Mouse (Mus musculus) C2C12 (cell line): ENCODE measurements around the gene Tnfrsf13c. TPM values are rescaled to one million over a fixed set of nuclear protein-coding genes. Genes with fewer than 3 reads are reported as not detected.
"Not testable (repeated sequence)": the region's sequence is repeated elsewhere in the genome, so short reads cannot be mapped to it uniquely, and the experiment has no call there.

ENCODE experiments used
- H3K27me3 ChIP-seq: one replicate; pipeline ENCODE4 v1.6.1; 2011; ENCODE audit not compliant: control insufficient read depth, insufficient read depth, insufficient read length
- H3K36me3 ChIP-seq: one replicate; pipeline ENCODE4 v1.6.1; 2011; ENCODE audit not compliant: control insufficient read depth, insufficient read depth
- H3K4me3 ChIP-seq: one replicate; pipeline ENCODE4 v1.5.1; 2011; ENCODE audit warnings: mild to moderate bottlenecking, control low read depth; ENCODE audit not compliant: poor library complexity, insufficient read depth, severe bottlenecking
- H3K79me2 ChIP-seq: one replicate; pipeline ENCODE4 v1.6.1; 2011; ENCODE audit not compliant: control insufficient read depth, insufficient read depth
- H3K79me3 ChIP-seq: one replicate; pipeline ENCODE4 v1.6.1; 2011; ENCODE audit warnings: low read depth, control low read depth
- H3ac ChIP-seq: one replicate; pipeline ENCODE3; 2011; ENCODE audit warnings: low read depth; ENCODE audit not compliant: control insufficient read depth, insufficient read length
- CEBPB ChIP-seq: IDR thresholded peaks from one replicate; pipeline ENCODE4 v1.6.1; 2011; ENCODE audit warnings: low read depth, mild to moderate bottlenecking, control low read depth, moderate library complexity
- CTCF ChIP-seq: IDR thresholded peaks from one replicate; pipeline ENCODE4 v1.5.1; 2011; ENCODE audit not compliant: control insufficient read depth, insufficient read depth, insufficient read length
- FOSL1 ChIP-seq: IDR thresholded peaks from one replicate; pipeline ENCODE4 v1.8.0; 2011; ENCODE audit warnings: mild to moderate bottlenecking, low read length; ENCODE audit not compliant: poor library complexity, insufficient read depth, severe bottlenecking
- MAX ChIP-seq: IDR thresholded peaks from one replicate; pipeline ENCODE4 v1.6.1; 2011; ENCODE audit warnings: mild to moderate bottlenecking, control low read depth
- MYOD1 ChIP-seq: IDR thresholded peaks from one replicate; pipeline ENCODE4 v1.6.1; 2011; ENCODE audit warnings: low read depth; ENCODE audit not compliant: control insufficient read depth, insufficient read length
- MYOG ChIP-seq: IDR thresholded peaks from one replicate; pipeline ENCODE4 v1.6.1; 2011; ENCODE audit not compliant: control insufficient read depth, insufficient read length; ENCODE audit errors: extremely low read depth
- USF1 ChIP-seq: IDR thresholded peaks from one replicate; pipeline ENCODE4 v1.6.1; 2011; ENCODE audit warnings: low read depth, mild to moderate bottlenecking, control low read depth, moderate library complexity
- polyA plus RNA-seq: library from polyadenylated mRNA; unstranded; fragments of >200 nt; fragmentation: generic; extraction: Trizol; gene quantifications from one replicate; pipeline ENCODE4 v1.2.1, GENCODE M21; 2012; ENCODE audit warnings: missing spikeins

Gene Tnfrsf13c
- polyA plus RNA-seq, 1 experiment: 0.16 TPM

DNA sequence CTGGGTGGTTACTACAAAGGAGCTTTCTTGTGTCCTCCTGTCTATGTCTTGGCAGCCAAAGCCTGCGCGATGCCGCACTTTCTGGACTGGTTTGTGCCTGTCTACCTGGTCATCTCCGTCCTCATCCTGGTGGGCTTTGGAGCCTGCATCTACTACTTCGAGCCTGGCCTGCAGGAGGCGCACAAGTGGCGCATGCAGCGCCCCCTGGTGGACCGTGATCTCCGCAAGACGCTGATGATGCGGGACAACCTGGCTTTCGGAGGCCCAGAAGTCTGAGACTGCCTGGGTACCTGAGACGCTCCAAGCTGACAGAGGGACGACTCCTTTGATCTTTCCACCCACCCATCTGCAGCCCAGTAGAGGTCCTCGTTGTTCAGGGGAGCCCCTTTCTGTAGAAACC lies 35.3 kb upstream of the Tnfrsf13c start:
- no peak for TF ChIP-seq MYOD1
- no peak for TF ChIP-seq USF1
- no peak for TF ChIP-seq FOSL1
- no peak for TF ChIP-seq MYOG
- no peak for TF ChIP-seq MAX
- peak; percentile 98 for TF ChIP-seq CTCF
- no peaks in the 10 kb centered on the region for H3K79me2 ChIP-seq
- H3K36me3 ChIP-seq: no peaks in the 10 kb centered on the region
- no peak overlapping the region for H3ac ChIP-seq
- H3K27me3 ChIP-seq: peaks cover 55% of the 10 kb centered on the region
- H3K79me3 ChIP-seq: no peaks in the 10 kb centered on the region
- no peak overlapping the region for H3K4me3 ChIP-seq

DNA sequence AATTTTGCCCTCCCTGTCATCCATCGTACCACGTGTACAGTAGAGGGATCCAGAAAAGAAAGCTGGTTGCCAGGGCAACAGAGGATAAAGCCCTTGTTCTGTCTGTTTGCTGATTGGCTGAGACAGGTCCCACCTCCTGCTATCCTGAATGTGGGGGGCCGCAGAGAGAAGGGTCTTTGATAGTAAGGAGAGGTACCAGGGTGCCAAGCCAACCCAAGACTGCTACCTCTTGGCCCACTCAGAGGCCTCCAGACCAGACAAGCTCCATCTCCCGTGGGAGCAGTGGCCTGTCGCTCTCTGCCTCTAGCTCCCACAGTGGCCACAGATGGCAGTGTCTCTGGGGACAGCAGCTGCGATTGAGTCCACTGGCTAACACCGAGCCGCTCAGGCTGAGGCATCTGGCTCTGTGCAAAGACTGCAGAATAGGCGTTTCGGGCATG lies 31.8 kb upstream of the Tnfrsf13c start:
- Histone ChIP-seq H3ac (no peak overlapping the region), H3K36me3 (no peaks in the 10 kb centered on the region), H3K79me3 (no peaks in the 10 kb centered on the region), H3K27me3 (peaks cover 36% of the 10 kb centered on the region), H3K79me2 (no peaks in the 10 kb centered on the region), H3K4me3 (no peak overlapping the region)
- TF ChIP-seq CEBPB: no peak
- TF ChIP-seq MAX: no peak
- TF ChIP-seq MYOG: no peak
- no peak for TF ChIP-seq CTCF
- no peak for TF ChIP-seq USF1

DNA sequence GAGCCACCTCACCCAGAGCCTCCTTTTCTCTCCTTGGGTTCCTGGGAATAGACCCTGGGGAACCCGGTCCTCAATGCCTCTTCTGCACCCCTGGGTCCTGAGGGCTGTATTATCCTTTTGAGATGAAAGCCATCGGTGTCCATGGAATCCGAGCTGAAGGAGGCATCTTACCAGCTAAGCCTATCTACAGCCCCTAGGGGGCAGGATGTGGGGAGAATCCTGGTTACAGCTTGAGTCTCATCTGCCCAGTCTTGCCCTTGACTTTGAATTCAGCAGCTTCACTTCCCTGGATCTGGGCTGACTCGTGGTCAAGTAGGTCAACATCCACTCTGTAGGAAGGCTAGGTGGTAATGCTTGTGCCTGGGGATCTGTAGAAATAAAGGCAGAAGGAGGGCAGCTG lies 31.1 kb upstream of the Tnfrsf13c start:
- peaks cover 31% of the 10 kb centered on the region for H3K27me3 ChIP-seq

DNA sequence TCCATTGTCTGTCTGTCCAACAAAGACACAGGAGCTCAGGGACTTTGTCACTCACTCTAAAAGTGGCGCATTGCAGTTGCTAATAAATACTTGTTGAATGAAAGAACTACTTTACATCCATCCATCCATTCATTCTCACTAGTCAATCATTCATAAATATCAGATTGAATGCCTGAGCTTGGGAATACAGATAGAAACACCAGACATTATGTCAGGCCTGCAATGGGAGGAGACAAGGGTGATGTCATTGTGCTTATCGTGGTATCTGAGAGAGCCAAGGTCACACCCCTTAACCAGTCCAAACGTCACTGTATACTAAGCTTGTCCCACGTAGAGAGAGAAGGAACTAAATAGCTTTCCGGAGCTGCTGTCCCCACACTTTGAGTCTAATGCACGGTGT lies 27.9 kb upstream of the Tnfrsf13c start, which contains the start of gene 1500009C09Rik:
Gene 1500009C09Rik (plus strand): TSS at position 301 of the 400 bp plus-strand sequence.
- peaks cover 12% of the 10 kb centered on the region for H3K27me3 ChIP-seq
- TF ChIP-seq MYOG (no peak), MAX (no peak), CEBPB (no peak), CTCF (no peak), USF1 (no peak), MYOD1 (no peak), FOSL1 (no peak)

More for the DNA sequence above, 31.1 kb upstream of the Tnfrsf13c start:
- no peaks in the 10 kb centered on the region for H3K36me3 ChIP-seq
- H3K79me2 ChIP-seq: no peaks in the 10 kb centered on the region
- no peak overlapping the region for H3ac ChIP-seq
- no peak for TF ChIP-seq CEBPB
- TF ChIP-seq CTCF: no peak
- H3K79me3 ChIP-seq: no peaks in the 10 kb centered on the region
- H3K4me3 ChIP-seq: no peak overlapping the region

DNA sequence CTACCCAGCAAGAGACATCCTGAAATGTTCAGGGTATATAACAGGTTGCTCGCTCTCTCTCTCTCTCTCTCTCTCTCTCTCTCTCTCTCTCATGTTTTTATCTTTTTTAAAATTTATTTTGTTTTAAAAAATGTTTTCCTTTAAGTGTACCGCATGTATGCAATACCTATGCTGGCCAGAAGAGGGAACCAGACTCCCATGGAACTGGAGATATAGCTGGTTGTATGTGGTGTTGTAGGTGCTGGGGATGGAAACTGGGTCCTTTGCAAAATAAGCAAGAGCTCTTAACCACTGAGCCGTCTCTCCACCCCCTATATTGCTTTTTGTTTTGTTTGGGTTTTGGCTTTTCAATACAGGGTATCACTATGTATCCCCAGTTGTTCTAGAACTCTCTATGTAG lies 27.4 kb upstream of the Tnfrsf13c start:
- H3K79me3 ChIP-seq: no peaks in the 10 kb centered on the region
- TF ChIP-seq CEBPB: no peak
- no peak for TF ChIP-seq USF1
- TF ChIP-seq CTCF: no peak
- TF ChIP-seq MYOD1: no peak
- TF ChIP-seq FOSL1: no peak
- no peak for TF ChIP-seq MYOG
- no peak for TF ChIP-seq MAX
- no peaks in the 10 kb centered on the region for H3K79me2 ChIP-seq
- H3K4me3 ChIP-seq: no peak overlapping the region
- H3K27me3 ChIP-seq: peaks cover 12% of the 10 kb centered on the region
- H3K36me3 ChIP-seq: no peaks in the 10 kb centered on the region
- no peak overlapping the region for H3ac ChIP-seq

More for the DNA sequence above, 27.9 kb upstream of the Tnfrsf13c start, which contains the start of gene 1500009C09Rik:
- Histone ChIP-seq H3ac (no peak within 1 kb of the TSS), H3K79me2 (no peaks in the 10 kb centered on the region), H3K36me3 (no peaks in the 10 kb centered on the region), H3K79me3 (no peaks in the 10 kb centered on the region), H3K4me3 (no peak within 1 kb of the TSS)

DNA sequence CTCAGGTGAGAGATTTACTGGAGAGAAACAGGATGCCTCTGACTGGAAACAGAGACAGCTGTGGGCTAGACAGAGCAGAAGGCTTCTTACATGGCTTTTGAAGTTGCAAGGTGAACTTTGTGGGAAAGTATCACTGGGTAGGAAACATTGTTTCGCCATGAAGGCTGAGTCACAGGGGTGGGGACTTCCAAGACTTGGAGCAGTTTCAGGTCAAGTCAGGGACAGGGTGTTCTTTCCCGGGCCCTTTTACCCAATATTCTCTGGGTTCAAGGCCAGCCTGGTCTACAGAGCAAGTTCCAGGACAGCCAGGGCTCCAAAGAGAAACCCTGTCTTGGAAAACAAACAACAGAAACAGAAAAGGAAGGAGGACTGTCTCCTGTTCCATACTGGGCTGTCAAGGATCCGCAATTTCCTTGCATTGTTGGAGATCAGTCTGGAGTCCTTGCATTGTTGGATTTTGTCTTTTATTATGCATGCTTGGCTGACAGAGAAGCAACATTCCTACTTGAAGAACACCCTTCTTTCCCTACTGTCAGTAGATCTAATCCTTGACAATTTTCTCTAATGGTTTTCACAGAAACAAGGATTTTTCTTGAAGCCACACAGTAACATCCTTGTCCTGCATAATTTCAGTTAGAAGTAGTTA lies 23.1 kb upstream of the Tnfrsf13c start:
- no peak overlapping the region for H3K4me3 ChIP-seq
- H3ac ChIP-seq: no peak overlapping the region
- H3K79me2 ChIP-seq: no peaks in the 10 kb centered on the region
- H3K27me3 ChIP-seq: no peaks in the 10 kb centered on the region
- no peaks in the 10 kb centered on the region for H3K79me3 ChIP-seq
- TF ChIP-seq MAX (no peak), MYOD1 (no peak), CEBPB (peak; percentile 17), USF1 (no peak), CTCF (no peak), MYOG (no peak), FOSL1 (no peak)
- no peaks in the 10 kb centered on the region for H3K36me3 ChIP-seq

DNA sequence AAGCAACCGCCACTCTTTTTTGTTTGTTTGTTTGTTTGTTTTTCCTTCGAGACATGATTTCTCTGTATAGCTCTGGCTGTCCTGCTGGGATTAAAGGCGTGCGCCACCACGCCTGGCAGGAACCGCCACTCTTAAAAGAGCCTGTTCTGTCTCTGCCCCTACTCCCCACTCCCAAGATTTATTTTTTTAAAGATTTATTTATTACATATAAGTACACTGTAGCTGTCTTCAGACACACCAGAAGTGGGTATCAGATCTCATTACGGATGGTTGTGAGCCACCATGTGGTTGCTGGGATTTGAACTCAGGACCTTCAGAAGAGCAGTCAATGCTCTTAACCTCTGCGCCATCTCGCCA lies 20.6 kb upstream of the Tnfrsf13c start:
- H3ac ChIP-seq, H3K79me3 ChIP-seq, H3K36me3 ChIP-seq, H3K27me3 ChIP-seq, H3K79me2 ChIP-seq: not testable (repeated sequence)
- peak overlapping the region; percentile 58 for H3K4me3 ChIP-seq
